Mouse (Mus musculus): ENCODE measurements around the gene Wdr60.

Wdr60 gene

DNA sequence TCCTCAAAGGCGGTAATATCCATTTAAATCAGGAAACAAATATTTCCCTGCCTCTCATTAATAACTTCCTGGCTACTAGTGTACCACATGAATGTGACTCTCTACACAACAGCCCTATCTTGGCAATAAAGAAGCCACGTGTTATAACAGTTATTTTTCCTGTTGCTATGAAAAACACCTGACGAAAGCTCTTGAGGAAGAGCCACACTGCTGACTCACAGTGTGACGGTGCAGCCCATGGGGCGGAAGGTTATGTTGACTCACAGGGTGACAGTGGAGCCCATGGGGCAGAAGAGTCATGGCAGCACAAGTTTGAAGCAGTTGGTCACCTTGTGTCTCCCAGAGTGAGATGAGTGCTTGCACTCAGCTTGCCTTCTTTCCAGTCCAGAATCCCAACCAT, 6.6 kb upstream of the Wdr60 start:
- no peak for DNase-seq (ENCODE audit: low spot score in 2 of 2)

DNA sequence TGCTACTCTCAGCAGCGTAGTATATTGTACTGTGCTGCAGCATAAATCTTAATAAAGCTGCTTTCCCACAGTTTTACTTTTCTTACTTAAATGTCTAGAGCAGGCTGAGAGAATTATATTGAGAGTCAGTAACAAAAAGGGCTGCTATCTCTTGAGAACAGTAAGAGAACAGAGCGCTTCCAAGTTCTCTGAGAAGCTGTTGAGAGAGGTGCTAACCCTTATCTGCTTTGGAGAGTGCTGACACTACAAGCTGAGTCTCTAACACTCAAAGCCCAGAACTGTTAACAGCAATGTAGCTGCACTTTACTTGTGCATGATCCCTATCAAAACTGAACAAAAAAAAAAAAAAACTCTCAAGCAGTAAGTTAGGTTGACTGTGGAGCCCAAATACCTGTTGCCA, 2.5 kb upstream of the Wdr60 start:
- no peak for DNase-seq (ENCODE audit: low spot score in 2 of 2)

DNA sequence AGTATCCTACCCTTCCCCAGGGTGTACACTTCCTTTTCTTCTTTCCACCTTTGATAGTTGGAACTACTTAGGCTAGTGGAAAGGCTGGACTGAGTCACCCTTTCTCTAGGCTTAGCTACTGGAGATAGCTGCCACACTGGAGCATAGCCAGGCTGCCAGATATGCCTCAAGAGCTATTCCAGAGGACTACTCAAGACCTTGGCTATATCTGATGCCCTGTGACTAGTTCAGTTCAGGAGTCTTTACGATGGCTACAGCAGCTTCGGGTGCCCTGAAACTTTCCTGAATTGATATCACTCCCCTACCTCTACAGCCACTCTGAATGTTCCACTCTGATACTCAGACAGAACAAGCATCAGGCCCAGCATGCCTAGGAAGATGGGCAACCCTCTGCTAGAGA, 1.9 kb upstream of the Wdr60 start:
- DNase-seq (ENCODE audit: low spot score in 2 of 2), result no peak

DNA sequence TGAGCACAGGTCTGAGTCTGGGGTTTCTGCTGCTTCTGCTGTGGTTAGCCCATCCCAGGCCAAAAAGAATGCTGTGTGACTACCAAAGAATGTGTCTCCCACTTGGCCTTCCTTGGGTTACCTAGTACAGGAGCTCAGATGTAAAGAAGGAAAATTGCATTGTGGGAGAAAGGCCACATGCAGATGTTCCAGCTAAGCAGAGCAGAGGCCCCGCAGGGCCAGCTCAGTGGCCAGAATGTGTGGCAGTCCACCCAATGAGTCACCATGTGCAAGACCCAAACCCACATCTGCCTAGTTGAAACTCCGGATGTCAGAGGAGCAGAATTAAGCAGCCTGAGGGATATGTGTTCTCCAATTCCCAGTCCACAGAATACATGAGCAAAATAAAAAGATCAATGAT, 4.5 kb downstream of the Wdr60 start:
- no peak for DNase-seq (ENCODE audit: low spot score in 2 of 2)

DNA sequence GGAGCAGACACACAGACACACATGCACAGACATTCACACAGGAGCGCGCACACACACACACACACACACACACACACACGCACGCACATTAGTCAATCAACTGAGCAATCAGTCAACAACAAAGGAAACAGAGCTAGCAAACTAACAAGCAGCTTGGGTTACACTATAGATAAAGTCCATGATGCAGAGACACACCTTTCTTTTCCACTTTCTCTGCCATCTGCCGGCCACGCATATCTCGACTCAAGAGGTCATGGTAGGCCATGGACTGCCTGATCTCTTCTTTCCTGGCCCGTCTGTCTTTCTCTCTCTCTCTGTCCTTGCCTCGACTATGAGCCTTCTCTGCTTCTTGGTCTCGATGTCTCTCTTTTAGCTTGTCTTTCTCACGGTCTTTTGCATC, 7.2 kb downstream of the Wdr60 start:
- DNase-seq (ENCODE audit: low spot score in 2 of 2), result no peak

DNA sequence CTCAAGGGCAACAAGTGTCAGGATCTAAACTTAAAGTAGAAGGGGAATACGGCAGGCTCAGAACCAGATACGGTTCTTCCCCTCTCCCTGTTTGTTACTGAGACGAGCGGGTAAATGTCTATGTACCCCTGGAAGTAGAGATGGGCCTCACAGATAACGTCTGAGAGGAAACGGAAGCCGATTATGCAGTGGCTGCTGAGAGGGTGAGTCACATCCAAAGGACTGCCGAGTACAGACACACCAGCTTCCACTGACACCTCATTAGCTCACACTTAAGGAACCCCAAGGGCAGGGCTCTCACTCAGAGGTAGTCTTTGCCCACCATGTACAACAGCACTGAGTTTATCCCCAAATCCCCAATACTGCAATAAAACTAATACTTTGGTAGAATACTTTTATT, 8.2 kb downstream of the Wdr60 start:
- no peak for DNase-seq (ENCODE audit: low spot score in 2 of 2)

DNA sequence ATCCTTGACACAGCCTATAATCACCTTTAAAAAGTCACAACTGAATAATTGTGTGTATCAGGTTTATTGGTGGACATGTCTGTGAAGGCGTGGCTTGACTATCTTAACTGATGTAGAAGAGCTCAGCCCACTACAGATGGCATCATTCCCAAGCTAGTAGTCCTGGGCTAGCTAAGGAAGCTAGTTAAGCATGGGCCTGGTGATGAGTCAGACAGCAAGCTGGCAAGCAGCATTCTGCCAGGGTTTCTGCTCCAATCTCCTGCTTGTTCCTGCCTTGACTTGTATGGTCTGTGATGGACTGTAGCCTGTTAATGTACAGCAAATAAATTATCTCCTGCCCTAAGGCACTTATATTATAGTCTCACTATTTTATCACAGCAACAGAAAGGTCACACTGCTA, 18.2 kb downstream of the Wdr60 start:
- no peak for DNase-seq (ENCODE audit: low spot score in 2 of 2)

DNA sequence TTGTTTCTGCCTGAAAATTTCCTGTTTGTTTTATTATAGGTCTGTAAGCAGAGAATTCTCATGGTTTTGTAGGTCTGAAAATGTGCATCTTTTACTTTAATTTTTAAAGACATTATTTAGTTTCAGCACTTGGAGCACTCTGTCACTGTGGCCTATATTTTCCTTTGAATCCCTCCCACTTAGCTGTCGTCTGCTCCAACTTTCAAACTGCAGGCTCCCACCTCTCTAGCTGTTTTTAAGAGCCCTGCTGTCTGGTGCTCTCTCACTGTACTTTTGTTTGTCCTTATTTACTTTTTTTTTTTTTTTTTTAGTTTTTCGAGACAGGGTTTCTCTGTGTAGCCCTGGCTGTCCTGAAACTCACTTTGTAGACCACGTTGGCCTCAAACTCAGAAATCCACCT, 24.0 kb downstream of the Wdr60 start:
- no peak for DNase-seq (ENCODE audit: low spot score in 2 of 2)

DNA sequence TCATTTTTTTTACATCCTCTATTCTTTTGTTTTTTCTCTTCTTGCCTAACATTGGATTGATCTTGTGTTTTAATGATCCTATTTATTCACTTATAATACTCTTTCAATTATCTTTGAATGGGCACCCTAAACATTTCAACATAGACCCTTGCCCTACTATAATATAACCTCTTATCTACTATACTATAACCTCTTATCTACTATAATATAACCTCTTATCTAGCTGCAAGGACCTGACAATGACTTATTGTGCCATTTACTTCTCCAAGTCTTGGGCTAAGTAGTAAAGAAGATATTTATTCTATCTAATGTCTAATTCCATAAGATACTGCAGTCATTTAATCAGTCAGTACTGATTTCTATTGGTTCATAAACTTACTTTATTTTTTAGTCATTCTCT, 24.5 kb downstream of the Wdr60 start:
- no peak for DNase-seq (ENCODE audit: low spot score in 2 of 2)

DNA sequence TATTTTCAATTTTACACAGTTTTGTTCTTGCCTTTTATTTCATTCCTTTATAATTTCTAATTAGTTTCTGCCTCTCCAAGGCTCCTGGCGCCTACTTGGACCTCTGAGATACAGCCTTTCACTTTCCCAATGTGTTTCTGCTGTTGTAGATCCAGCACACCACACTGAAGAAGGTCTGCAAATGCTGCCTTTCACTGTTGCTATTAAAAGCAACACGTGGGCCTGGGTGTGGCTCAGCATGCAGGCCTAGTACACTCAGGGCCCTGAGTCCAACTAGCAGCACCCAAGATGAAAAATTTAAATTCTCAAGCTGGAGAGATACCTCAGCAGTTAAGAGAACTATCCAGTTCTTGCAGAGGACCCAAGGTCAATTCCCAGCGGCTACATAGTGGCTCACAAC, 26.2 kb downstream of the Wdr60 start:
- no peak for DNase-seq (ENCODE audit: low spot score in 2 of 2)

DNA sequence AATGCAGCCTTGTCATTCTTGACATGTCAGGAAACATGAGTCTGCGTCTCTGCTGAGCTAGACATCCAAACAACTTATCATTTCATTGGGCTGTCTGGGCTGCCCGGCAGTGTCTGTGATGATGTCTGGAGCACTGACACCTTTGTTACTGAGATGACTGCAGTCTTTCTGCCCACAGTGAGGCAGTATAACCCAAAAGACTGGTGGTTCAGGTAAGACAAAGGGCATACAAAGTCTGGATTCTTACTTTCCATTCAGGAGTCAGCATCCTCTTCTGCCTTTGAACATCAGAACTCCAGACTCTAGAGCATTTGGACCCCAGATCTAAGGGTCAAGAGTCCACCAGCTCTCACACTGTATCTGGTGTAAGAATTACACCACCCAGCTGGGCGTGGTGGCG, 27.5 kb downstream of the Wdr60 start:
- DNase-seq (ENCODE audit: low spot score in 2 of 2), result no peak

DNA sequence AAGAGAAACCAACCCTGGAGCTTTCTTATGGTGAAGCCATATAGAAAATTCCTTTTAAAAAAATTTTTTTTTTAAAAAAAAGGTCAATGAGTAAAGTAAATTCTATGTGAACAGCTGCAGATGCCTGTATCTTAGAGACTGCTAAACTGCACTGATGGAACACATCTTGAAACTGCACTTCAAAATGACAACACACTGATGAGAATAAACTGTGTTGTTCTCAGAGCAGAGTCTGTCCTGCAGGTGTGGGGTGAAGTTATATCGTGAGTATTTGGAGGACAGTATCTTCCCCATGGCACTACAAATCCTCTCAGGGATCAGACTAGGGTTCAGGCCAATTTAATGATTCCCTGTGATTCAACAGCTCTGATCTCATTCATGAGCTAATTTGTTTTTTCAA, 30.8 kb downstream of the Wdr60 start:
- no peak for DNase-seq (ENCODE audit: low spot score in 2 of 2)

DNA sequence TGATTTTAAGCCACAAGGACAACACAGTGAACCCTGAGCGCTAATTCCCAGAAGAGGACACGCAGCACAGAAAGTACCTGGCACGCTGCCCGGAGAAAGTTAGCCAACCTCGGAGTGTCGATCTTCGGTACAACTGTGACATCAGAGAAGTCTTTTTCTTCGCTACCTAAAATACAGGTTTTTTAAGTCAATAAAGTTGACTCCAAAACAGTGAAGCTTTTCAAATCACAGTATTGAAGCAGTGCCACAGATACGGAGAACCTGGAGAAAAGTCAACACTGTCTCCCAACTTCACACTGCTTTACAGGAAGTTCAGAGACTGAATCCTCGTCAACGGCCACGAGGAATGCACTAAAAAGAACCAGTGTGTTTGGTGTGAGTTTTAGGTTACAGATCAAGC, 31.2 kb downstream of the Wdr60 start:
- DNase-seq (ENCODE audit: low spot score in 2 of 2), result peak in 1 of 2 experiments; percentile 4

DNA sequence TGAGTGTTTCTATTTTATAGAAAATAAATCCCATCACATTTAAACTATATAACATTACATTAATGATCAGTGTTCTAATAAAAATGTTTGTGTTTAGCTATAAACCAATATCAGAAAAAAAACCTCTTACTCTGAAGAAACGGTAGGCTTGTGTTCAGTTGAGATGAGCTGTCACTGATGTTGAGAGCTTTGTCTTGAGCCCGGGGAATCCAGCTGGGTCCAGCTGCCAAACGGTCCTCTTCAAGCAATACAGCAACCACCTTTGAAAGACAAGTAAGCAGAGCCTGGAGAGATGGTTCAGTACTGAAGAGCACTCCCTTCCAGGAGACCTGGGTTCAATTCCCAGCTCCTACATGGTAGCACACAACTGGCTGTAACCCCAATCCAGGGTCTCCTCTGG, 33.4 kb downstream of the Wdr60 start:
- DNase-seq (ENCODE audit: low spot score in 2 of 2), result no peak

DNA sequence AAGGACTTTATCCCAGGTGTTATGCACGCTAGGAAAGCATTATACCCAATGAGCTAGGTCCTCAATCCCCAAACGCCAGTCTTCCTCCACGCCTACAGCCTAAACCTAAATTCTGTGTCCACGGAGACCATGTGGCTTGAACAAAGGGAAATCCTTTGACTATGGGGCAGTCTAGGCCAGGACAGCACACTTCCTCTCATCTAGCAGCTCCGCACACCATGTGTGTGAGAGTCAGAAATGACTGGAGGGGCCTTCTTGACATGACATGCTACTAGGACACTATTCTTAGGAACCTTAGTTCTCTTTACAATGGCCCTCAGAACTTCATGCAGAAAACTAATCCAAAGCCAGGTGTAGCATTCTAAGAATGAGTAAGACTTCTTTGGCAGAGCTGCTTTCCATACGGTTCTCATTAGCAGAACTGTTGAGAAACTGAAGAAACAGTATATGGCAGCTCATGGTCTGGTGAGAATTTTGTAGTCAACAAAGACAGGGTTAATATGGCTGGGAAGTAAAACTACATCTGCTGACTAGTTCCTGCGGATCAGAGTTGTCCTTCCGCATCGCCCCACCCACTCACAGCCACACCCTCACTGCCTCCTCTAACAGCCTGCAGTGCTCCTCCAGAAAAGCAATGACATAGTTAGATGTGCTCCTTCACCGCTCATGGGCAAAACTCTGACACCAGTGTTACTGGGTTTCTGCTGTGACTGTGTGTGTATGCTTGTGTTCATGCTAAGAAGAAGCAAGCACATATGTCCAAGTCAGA, 36.3 kb downstream of the Wdr60 start:
- no peak for DNase-seq (ENCODE audit: low spot score in 2 of 2)

DNA sequence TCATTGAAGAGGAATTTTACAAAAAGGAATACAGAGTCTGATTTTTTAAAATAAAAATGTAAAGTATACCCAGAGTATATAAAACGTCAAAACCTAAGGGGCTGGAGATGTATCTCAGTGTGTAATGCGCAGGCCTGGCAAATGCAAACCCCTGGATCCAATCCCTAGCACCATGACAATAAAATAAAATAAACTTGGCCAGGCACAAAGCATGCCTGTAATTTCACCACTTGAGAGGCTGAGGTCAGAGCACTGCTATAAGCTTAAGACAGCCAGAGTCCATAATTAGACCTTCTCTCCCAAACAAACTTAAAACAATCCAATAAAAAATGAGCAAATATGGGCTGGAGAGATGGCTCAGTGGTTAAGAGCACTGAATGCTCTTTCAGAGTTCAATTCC, 39.7 kb downstream of the Wdr60 start:
- no peak for DNase-seq (ENCODE audit: low spot score in 2 of 2)

DNA sequence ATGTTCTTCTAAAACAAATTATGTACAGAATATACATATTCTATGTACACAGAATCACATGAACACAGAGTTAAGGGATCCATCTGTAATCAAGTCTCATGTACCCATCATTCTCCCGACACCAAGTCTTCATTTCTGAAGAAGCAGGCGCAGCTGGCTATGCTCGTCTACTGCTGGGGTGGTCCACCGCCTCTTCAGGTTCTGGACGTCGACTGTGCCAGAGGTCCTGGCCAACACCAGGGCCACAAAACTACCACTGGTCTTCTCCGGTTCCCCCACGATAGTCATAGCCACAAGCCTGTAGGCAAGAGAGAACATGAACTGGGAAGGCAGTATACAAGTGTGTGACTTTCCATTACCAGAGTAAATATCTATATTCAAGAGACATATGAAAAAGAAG, 55.3 kb downstream of the Wdr60 start:
- DNase-seq (ENCODE audit: low spot score in 2 of 2), result no peak

DNA sequence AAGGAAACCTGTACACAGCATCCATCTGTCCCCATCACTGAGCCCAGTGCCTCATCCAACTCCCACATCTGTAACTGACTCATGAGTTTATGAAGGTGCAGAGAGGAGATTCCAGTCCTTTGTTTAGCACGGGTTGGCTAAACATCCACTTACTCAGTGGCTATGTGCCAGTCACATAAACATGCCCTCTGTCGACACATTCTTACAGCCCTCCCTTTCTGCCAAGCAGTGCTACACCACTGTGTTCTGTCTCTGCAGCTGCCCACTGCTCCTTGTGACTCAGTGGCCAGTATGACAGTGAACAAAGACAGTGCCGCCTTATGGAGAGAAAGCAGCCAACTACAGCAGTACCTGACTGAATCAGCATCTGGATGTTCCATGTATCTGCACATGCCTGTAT, 57.1 kb downstream of the Wdr60 start:
- no peak for DNase-seq (ENCODE audit: low spot score in 2 of 2)

DNA sequence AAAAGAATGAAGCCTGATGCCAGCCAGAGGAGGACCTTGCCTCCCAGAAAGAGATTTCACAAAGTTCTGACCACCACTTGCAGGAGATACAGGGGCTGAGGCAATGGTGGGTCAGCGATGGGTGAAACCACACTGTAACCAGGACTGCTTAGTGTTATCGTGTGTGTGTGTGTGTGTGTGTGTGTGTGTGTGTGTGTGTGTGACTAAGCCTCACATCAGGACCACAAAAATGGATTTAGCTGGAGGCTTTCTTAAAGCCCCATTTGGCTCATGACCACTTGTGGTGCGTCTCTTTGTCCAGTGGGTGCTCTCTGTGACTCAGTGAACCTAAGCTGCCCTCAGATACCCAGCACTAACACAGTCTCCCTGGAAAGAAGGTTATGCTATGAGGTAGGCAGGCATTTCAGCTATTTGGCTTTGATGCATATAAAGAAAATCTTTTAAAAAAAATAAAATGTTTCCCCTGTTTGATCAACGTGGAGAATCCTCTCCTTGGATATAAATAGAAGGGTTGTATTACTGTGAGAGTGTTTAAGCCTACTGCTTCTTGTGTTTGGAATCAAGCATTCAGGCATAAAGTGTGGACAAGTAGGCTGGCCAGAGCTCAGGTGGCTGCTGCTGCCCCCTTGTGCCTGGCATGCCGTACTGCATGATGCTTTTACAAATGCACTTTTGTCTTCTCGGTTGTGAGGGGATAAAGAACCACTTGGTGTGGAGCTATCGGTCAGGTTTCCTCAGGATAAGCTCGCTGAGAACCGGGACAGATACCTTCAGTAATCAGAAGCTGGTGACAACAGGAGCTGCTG, 60.4 kb downstream of the Wdr60 start:
- DNase-seq (ENCODE audit: low spot score in 2 of 2), result peak; percentile 35 to 68

DNA sequence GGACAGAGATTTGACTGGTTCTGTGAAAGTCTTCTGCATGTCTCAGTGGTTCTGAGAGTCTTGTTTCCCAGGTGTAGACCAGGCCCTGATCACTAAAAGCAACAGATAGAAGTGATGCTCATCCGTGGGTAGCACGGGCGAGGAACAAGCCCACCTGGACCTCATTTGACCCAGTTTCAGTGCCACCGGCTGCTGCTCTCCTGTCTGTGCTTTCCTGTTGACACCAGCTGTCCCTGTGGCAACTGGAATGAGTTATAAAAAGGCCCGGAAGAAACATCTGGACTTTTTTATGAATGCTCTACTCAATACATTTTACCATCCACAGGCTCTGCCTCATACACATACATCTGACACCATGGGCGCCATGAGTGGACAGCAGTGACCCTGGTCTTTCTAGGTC, 64.0 kb downstream of the Wdr60 start:
- no peak for DNase-seq (ENCODE audit: low spot score in 2 of 2)

DNA sequence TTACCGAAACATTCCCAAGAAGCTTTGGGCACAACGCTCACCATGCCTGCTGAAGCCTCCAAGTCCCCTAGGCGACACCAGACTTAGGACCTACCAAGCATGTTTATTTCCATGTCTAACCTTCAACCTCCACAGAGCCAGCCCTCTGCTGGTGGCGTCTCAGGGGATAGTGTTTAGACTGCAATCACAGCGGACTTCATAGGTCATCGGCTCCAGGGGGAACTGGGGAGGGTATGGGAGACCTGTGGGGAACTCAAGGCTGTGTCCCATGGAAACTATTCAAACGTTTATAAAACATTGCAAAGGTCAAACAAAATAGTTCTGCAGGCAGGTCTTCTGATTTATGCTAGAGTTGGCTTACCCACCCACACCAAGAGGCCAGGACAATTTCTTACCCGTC, 66.6 kb downstream of the Wdr60 start:
- no peak for DNase-seq (ENCODE audit: low spot score in 2 of 2)

DNA sequence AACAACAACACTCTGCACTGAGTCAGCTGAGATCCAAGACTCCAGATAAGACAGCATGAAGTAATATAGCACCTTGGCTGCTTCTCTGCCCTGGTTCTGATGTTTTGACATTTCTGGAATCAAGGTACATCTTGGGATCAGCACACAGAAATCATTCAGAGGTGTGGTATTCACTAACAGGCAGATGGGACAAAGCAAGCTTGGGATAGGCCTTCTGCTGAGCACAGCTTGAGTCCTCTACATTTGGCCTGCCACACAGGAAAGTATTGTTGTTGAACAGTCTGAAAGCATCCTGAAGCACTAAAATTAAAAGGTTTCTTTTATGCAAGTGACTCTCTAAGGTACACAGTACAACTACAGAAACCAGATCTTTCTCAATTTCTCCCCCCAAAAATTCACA, 68.2 kb downstream of the Wdr60 start:
- DNase-seq (ENCODE audit: low spot score in 2 of 2), result no peak

DNA sequence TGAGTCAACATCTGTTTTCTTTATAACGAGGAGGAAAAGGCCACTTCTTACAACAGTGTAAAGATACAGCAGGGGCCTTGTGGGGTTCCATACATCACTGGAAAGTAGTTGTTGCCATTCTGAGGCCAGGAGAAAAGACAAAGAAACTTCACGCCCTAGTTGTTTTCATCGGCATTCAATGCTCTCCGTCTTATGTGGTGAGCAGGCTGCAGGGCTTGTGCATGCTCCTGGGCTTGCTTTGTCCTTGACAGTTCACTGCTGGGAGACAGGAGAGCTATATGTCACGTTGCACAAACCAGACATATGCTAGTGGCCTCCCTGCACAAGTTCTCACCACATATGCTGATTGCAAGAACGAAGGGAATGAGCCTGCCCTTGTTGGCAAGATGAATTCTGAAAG, 68.9 kb downstream of the Wdr60 start:
- DNase-seq (ENCODE audit: low spot score in 2 of 2), result no peak
